Mouse (Mus musculus): ENCODE data around the gene Fgf12. TPM values are rescaled to one million over a fixed set of nuclear protein-coding genes. Genes with fewer than 3 reads are reported as not detected.

Fgf12 gene
- polyA plus RNA-seq, 1 experiment, result not detected

GRCm38 (mm10) chr16:28257904-28258303, 495.0 kb downstream of the Fgf12 start:
- Histone ChIP-seq H3K36me3 (ENCODE audit: control insufficient read depth, insufficient read depth, low read length, poor library complexity, severe bottlenecking) (no peaks in the 10 kb centered on the region), H3K9me3 (replicated peaks; ENCODE audit: control insufficient read depth, insufficient read depth, low read length, poor library complexity, severe bottlenecking) (no peaks in the 10 kb centered on the region), H3K27me3 (ENCODE audit: control insufficient read depth, insufficient read depth, low read length, poor library complexity, severe bottlenecking) (no peaks in the 10 kb centered on the region), H3K27ac (ENCODE audit: insufficient read depth, low read length) (no peak overlapping the region), H3K9ac (ENCODE audit: low read depth, poor library complexity, severe bottlenecking) (no peak overlapping the region), H3K4me1 (ENCODE audit: control insufficient read depth, insufficient read depth, low read length) (no peaks in the 10 kb centered on the region), H3K4me3 (ENCODE audit: low read depth, low read length) (no peak overlapping the region)
- TF ChIP-seq POLR2A (IDR thresholded peaks at IDR 0.05; ENCODE audit: insufficient read depth, low read length), result no peak
- TF ChIP-seq EP300 (IDR thresholded peaks at IDR 0.05; ENCODE audit: insufficient read depth, low read depth, low read length), result no peak
- no peak for TF ChIP-seq CTCF (IDR thresholded peaks at IDR 0.05; ENCODE audit: low read depth, low read length)

GRCm38 (mm10) chr16:28254303-28254702, 498.6 kb downstream of the Fgf12 start:
- Histone ChIP-seq H3K9ac (ENCODE audit: low read depth, poor library complexity, severe bottlenecking) (no peak overlapping the region), H3K36me3 (ENCODE audit: control insufficient read depth, insufficient read depth, low read length, poor library complexity, severe bottlenecking) (no peaks in the 10 kb centered on the region), H3K27ac (ENCODE audit: insufficient read depth, low read length) (no peak overlapping the region), H3K4me3 (ENCODE audit: low read depth, low read length) (no peak overlapping the region), H3K4me1 (ENCODE audit: control insufficient read depth, insufficient read depth, low read length) (no peaks in the 10 kb centered on the region), H3K9me3 (replicated peaks; ENCODE audit: control insufficient read depth, insufficient read depth, low read length, poor library complexity, severe bottlenecking) (no peaks in the 10 kb centered on the region), H3K27me3 (ENCODE audit: control insufficient read depth, insufficient read depth, low read length, poor library complexity, severe bottlenecking) (no peaks in the 10 kb centered on the region)
- TF ChIP-seq POLR2A (IDR thresholded peaks at IDR 0.05; ENCODE audit: insufficient read depth, low read length) (no peak), CTCF (IDR thresholded peaks at IDR 0.05; ENCODE audit: low read depth, low read length) (no peak), EP300 (IDR thresholded peaks at IDR 0.05; ENCODE audit: insufficient read depth, low read depth, low read length) (no peak)

GRCm38 (mm10) chr16:28251930-28252329, 500.9 kb downstream of the Fgf12 start:
- Histone ChIP-seq H3K9ac (ENCODE audit: low read depth, poor library complexity, severe bottlenecking) (no peak overlapping the region), H3K9me3 (replicated peaks; ENCODE audit: control insufficient read depth, insufficient read depth, low read length, poor library complexity, severe bottlenecking) (no peaks in the 10 kb centered on the region), H3K36me3 (ENCODE audit: control insufficient read depth, insufficient read depth, low read length, poor library complexity, severe bottlenecking) (no peaks in the 10 kb centered on the region), H3K4me1 (ENCODE audit: control insufficient read depth, insufficient read depth, low read length) (no peaks in the 10 kb centered on the region), H3K27ac (ENCODE audit: insufficient read depth, low read length) (no peak overlapping the region), H3K4me3 (ENCODE audit: low read depth, low read length) (no peak overlapping the region), H3K27me3 (ENCODE audit: control insufficient read depth, insufficient read depth, low read length, poor library complexity, severe bottlenecking) (no peaks in the 10 kb centered on the region)
- TF ChIP-seq CTCF (IDR thresholded peaks at IDR 0.05; ENCODE audit: low read depth, low read length) (no peak), EP300 (IDR thresholded peaks at IDR 0.05; ENCODE audit: insufficient read depth, low read depth, low read length) (no peak), POLR2A (IDR thresholded peaks at IDR 0.05; ENCODE audit: insufficient read depth, low read length) (no peak)

GRCm38 (mm10) chr16:28242867-28243649, 509.8 kb downstream of the Fgf12 start:
- no peaks in the 10 kb centered on the region for H3K4me1 ChIP-seq (ENCODE audit: control insufficient read depth, insufficient read depth, low read length)
- no peaks in the 10 kb centered on the region for H3K36me3 ChIP-seq (ENCODE audit: control insufficient read depth, insufficient read depth, low read length, poor library complexity, severe bottlenecking)
- H3K9ac ChIP-seq (ENCODE audit: low read depth, poor library complexity, severe bottlenecking), result no peak overlapping the region
- TF ChIP-seq CTCF (IDR thresholded peaks at IDR 0.05; ENCODE audit: low read depth, low read length) (no peak), EP300 (IDR thresholded peaks at IDR 0.05; ENCODE audit: insufficient read depth, low read depth, low read length) (no peak), POLR2A (IDR thresholded peaks at IDR 0.05; ENCODE audit: insufficient read depth, low read length) (no peak)
- no peak overlapping the region for H3K4me3 ChIP-seq (ENCODE audit: low read depth, low read length)
- no peaks in the 10 kb centered on the region for H3K27me3 ChIP-seq (ENCODE audit: control insufficient read depth, insufficient read depth, low read length, poor library complexity, severe bottlenecking)
- H3K27ac ChIP-seq (ENCODE audit: insufficient read depth, low read length), result no peak overlapping the region
- no peaks in the 10 kb centered on the region for H3K9me3 ChIP-seq (replicated peaks; ENCODE audit: control insufficient read depth, insufficient read depth, low read length, poor library complexity, severe bottlenecking)

- Histone ChIP-seq H3K9ac (ENCODE audit: low read depth, poor library complexity, severe bottlenecking) (no peak overlapping the region), H3K27me3 (ENCODE audit: control insufficient read depth, insufficient read depth, low read length, poor library complexity, severe bottlenecking) (no peaks in the 10 kb centered on the region), H3K9me3 (replicated peaks; ENCODE audit: control insufficient read depth, insufficient read depth, low read length, poor library complexity, severe bottlenecking) (no peaks in the 10 kb centered on the region), H3K4me1 (ENCODE audit: control insufficient read depth, insufficient read depth, low read length) (no peaks in the 10 kb centered on the region), H3K36me3 (ENCODE audit: control insufficient read depth, insufficient read depth, low read length, poor library complexity, severe bottlenecking) (no peaks in the 10 kb centered on the region), H3K27ac (ENCODE audit: insufficient read depth, low read length) (no peak overlapping the region), H3K4me3 (ENCODE audit: low read depth, low read length) (no peak overlapping the region)
- TF ChIP-seq CTCF (IDR thresholded peaks at IDR 0.05; ENCODE audit: low read depth, low read length), result no peak
- TF ChIP-seq POLR2A (IDR thresholded peaks at IDR 0.05; ENCODE audit: insufficient read depth, low read length), result no peak
- no peak for TF ChIP-seq EP300 (IDR thresholded peaks at IDR 0.05; ENCODE audit: insufficient read depth, low read depth, low read length)
Observed at GRCm38 (mm10) chr16:28239382-28239781, 513.5 kb downstream of the Fgf12 start.

Measured in ES-Bruce4 (cell line).